Mouse (Mus musculus) thymus, postnatal 4 days (tissue): ENCODE results near the gene Plagl1.
A peak's percentile ranks its signal among the peaks of the same experiment; 100 is the strongest.

Source experiments
- DNase-seq: peaks from one replicate; pipeline ENCODE4 v3.0.0; 2021

Plagl1 gene

DNA sequence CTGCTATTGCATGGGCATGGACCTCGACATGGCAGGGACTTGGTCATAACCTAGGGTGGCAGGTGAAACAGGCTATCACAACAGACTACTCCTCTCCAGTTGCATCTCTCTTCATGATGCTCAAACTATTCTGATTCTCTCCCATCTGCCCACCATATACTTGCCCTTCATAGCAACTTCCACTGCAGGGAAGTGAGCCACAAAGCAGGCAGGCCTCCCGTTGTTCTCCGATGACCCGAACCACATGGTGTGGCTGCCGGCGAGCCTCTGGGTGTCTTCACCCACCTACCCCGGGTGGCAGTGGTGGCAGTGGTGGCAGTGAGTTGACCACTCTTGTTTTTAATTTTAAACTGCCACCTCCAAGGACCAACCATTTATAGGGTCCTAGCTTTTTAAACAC lies 75.4 kb downstream of the Plagl1 start:
- no peak for DNase-seq

DNA sequence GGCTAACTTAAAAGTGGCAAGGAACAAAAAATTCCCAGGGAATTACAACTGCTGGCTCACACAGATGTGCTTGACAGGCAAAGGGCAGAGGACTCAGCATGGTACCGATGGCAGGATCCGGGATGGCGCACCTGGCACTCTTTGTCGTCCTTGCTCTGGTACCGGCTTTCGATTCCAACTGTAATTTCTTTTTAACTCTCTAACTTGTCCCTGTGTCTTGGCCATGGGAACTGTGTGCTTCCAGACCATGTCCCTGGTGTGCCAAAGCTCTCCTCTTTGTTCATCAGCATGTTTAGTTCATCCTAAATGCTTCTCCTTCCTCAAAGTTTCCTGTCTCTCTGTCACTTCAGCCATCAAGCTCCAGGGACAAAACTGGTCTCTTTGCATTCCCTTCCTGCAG lies 77.6 kb downstream of the Plagl1 start:
- no peak for DNase-seq

DNA sequence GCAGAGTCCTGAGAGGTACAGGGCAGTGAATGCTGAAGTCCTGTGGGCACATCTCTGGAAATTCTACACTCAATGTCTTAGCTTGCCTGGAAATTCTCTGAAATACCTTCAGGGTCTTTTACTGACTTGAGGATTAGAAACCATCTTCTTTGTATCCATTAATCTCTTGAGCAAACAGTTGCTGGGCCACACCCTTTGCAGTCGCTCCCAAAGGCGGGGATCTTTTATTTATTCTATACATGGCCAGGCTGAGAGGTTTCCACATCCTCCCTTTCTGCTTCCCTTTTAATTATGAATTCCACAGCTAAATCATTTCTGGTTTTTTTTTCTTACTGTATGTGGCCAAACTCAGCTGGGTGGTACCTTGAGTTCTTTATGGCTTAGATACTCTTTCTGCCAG lies 80.1 kb downstream of the Plagl1 start:
- no peak for DNase-seq

DNA sequence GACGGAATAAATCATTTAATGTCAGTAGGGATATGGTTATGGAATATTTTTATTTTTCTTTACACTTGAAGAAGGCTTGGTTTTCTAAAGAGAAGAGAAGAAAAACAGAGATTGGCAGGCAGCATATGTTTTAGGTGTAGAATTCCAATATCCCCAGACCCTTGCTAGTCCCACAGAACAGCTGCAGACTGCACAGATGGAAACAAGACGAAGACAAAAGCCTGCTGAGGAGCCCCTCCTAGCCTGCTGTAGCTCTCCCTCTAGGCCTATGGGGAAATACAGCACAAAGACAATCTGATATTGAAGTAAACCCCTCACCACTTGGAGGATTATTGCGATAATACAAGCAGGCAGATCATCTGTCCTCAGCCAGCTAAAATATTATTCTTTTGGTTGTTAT lies 90.1 kb downstream of the Plagl1 start:
- no peak for DNase-seq

DNA sequence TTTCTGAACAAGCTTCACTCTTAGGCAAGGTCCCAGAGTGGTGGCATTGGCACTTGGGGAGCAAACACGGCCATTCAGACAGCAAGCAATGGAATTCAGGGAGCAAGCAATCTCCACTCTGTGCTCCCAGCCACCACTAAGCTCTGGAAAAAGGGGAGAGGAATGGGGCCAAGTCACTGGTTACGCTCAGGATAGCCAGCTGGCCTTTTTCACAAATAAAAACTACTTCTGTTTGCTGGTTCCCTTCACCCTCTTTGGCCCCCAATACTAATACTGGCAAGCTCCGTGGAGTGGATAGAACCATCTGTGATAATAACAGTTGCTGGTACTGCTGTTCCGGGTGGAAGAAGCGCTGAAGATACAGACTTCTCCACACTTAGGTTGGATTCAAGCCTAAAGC lies 91.0 kb downstream of the Plagl1 start:
- DNase-seq = no peak

DNA sequence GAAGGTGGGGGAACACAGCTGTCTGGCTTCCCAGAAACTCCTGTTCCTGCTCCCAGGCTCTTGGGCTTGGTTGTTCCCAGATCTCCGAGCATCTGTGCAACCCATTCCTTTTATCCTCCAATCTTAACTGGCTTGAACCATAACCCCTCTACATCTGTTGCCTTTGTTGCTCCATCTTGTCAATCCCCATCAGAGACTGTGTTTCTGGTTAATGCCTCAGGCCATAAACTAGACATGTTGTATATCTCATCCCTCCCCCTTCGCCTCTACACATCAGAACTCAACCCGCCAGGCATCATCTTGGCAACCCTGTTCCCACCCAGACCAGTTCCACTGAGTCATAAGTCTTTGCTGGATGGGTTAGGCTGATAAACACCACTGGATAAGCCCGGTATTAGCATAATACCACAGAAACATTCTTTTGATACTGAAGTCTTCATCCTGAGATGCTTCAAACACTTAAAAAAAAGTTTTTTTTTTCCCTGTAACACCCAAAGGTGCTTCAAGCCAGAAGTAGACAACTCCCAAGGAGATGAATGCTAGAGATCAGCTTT lies 92.6 kb downstream of the Plagl1 start:
- no peak for DNase-seq

DNA sequence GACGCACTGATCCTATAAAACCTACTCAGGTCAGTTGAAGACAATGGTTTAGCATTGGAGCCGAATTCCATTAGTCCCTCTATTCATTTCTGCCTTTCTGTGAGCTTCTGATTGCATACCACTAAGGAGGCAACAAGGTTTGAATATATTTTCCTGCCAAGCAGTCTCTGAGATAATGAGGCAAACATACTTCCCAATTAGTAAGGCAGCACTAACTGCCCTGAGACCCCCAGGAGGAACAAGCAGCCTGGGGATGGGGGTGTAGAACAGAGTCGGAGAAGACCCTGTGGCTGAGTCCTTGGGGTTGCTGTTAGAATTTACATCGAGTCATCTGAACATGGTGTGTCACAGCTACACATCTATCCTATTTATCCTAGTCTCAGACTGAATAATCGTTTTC lies 95.1 kb downstream of the Plagl1 start:
- DNase-seq = no peak

DNA sequence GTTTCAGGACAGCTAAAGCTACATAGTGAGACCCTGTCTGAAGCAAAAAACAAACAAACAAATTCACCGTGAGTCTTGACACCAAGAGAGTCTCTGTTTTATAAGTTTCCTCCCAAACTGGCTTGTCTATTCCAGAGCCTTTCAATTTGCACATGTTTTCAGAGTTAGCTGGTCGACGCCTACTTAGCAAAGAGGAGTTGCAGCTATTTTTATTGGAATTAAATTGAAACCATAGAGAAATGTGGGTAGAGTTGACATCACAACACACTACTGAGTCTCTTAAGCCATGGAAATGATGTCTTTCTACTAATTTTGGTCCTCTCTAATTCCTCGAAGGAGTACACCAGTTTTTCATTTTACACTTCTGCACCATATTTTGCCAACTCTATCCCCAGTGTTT lies 100.6 kb downstream of the Plagl1 start:
- DNase-seq = no peak

DNA sequence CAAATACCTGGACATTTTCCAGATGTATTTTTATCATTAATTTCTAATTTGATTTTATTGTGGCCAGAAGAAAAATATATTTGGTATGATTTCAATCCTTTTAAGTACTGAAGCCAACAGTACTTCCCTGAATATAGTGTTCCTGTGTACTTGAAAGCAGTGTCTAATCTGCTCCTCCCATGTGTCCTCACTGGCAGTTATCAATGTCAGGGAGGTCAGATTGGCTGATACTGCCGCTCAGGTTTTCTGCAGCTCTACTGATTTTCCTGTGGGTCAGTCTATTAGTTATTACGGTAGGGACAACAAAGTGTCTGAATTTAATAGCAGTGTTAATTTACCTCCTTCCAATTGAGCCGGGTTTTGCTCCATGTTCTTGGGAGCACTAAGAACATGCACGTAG lies 101.7 kb downstream of the Plagl1 start:
- DNase-seq = no peak

DNA sequence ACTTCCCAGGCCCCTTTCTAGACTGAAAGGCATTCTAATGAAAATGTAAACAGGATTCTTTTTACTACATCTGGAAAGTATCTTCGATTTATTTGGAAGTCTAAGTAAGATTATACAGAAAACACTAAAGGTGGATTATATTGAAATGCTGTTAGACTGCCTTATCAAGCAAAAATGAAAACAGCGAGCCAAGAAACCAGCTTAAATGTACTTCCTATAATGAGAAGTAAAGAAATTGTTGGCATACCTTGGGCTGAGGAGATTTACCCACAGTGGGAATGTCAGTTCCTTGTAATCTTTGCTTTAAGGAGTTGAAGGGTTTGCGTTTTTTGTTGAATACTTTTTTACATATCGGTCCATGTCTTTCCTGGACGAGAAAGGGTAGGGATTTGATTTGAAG lies 108.2 kb downstream of the Plagl1 start:
- no peak for DNase-seq

DNA sequence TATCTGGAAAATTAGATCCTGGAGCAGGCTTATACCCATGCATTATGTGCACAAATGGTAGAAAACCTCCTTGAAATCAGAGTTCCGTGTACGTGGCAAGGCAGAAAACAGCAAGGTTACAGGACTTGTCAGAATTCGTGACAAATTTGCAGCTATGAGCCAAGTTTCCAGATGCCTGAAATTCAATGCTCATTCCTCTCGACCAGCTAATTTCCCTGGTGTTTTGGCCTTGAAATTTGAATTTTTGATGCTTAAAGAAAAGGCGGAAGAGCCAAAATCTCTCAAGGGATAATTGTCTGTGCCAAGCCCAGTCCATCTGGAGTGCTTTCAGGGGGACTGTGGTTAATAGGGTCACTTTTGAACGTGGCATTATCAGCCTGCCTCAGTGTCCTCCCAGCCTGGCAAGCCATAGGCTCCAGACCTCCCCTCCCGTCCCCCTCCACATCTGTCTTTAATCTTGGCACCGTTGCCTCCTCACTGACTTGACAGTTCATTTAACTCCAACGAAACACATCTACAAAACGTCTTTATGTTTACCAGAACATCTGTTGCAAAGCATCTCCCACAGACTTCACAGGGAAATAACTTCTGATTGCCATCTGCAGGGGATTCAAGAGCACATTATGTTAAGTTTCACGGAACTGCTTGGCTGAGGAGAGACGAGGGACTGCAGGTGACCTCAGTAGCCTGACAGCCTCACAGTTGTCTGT lies 110.6 kb downstream of the Plagl1 start:
- peak; percentile 15 for DNase-seq

DNA sequence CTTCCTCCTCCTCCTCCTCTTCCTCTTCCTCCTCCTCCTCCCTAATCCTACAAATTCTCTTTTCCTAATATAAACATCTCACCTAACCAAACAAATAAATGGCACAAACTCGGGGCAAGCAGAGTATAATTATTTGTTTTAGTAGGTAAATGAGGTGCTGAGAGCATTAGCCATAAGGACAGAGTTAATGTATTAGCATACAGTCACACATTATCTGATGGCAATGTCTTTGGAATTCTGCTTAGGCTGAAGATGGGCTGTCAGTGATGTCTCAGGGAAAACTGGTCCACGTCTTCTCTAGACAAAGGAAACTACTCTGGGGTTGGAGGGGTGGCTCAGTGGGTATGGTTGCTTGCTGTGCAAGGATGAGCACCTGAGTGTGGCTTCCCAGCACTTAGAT lies 111.2 kb downstream of the Plagl1 start:
- no peak for DNase-seq

DNA sequence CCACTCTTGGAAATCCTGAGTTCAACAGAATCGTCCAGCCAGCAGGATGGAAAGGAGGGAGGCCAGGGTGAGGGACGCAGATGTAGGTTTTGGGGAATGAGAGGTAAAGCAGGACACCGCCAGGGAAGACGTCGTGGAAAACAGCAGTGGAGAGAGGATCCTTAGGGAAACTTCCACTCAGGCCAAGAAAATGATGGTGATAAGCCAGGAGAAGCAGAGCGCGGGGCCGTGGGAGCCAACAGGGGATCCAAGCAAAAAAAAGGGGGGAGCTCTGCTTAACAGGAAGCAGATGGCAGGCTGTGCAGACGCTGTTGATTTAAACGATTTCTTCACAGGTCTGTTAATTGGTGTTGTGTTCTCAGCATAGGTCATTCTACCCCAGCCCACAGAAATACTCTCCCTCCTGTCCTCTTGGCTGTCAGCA lies 112.5 kb downstream of the Plagl1 start:
- peak; percentile 22 for DNase-seq

DNA sequence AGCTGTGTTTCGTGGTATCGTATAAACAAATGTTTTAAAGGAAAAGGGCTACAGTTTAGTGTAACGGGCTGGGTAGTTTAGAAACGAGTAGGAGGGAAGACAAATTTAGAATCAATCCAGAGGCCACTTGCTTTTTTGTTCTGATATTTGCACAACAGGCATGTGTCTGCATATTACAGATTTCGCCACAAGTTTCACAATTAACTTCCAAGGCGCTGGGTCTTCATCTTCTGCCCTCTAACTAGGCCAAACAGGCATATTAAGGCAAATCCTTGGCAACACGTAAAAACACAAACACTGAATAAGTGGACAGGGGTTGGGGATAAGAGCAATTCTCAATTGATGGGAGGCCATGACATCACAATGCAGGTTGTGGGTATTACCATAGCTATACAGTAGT lies 115.6 kb downstream of the Plagl1 start:
- no peak for DNase-seq

DNA sequence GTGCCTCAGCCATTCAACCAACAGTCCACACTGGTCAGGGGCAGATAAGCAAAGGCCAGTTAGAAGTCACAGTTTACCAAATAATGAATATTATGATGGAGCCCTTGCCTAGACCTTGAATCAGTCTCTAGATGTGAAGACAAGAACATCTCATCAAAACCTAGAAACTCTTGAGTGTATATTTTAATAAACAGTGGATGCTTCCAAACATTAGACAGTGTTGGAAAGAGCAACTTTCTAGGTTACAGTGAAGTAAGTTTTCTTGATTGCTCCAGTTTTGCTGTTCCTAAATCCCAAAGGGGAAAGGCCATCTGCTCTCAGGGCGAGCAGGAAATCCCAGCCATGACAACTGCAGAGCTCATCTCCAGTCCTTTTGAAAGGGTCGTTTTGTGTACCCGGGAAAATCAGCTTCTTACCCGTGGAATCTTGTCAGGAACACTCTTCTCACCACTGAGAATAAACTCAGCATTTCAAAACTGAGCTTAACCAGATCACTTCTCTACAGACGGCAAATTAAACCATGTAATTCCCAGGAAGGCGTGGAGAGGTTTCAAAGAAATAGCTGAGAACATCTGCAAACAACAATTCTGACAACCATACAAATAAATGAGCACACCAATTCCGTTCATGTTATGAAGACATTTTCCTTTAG lies 117.8 kb downstream of the Plagl1 start, which contains the start of gene Zc2hc1b:
Gene Zc2hc1b, minus strand, starts transcription at position 51 of the 652 bp plus-strand sequence.
- no peak for DNase-seq

DNA sequence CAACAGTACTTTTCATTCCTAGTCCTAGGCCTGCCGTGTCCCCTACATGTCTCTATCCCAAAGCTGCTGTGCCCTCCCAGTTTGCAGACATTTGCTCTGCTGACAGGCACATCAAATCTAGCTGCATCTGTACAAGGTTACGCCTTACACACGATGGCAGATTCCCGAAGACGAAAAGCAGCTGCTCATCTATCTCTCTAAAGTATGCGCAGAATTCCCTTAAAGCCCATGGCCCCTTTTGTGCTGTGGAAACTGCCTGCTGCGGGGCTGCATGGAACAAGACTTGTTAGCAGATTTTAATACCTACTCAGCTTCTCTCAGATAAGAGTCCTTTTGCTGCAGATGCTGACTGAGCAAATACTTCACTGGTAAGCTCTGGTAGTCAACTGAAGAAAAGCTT lies 119.9 kb downstream of the Plagl1 start:
- no peak for DNase-seq
